Comparison of ENCODE assay signal across 23 mouse cellular contexts in the genomic region with DNA sequence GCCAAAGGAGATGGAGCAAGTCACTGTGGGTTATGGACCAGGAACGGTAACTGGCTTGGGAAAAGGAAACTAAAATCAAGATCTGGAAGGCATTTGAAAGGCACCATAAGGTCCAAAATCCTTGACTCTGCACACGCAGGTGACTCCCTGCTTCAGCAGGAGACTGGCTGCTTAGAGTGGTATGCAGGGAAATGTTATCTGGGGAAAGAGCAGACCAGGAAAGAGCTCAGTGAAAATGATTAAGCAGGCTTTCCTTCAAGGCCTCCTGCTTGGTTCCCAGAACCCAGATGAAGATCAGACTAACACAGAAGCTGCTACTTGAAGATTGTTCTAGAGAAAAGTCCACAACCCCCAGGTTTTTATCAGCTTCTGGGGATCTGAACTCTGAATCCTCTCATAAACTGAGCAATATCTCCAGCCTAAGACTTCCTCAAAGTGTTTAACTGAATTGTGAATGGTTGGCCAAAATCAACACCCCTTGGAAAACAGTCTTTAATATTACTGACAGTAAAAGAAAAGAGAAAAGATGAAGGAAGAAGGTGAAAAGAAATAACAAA. TPM values are rescaled to one million over a fixed set of nuclear protein-coding genes. Genes with fewer than 3 reads are reported as not detected.
DNase-seq lines count a peak whose midpoint lies in the region; ATAC-seq lines count a peak whose summit lies in the region.
"Had no signal": no experiment of that assay in that cellular context is flagged by ENCODE, and none has a peak within 500 bp of the region (broad histone marks: within the 10 kb centered on the region; RNA-seq: fewer than 3 reads in every experiment).

No protein-coding gene starts in this region.

- peaks cover 24% of the 10 kb centered on the region for H3K4me1 ChIP-seq in heart, embryonic 13.5 days
- H3K4me1 ChIP-seq in neural tube, embryonic 15.5 days: peaks cover 13% of the 10 kb centered on the region
- peaks cover 8% of the 10 kb centered on the region; the same call in 1 of the 2 replicates for H3K4me1 ChIP-seq in intestine, embryonic 15.5 days (replicated peaks)
- H3K4me1 ChIP-seq in hindbrain, embryonic 14.5 days (replicated peaks; ENCODE audit: control insufficient read depth, insufficient read depth, low read length): 0 out of 2 replicates have a peak, but pooled peaks cover 13% of the 10 kb centered on the region

- no peak for DNase-seq in heart, adult 11 months
- DNase-seq in neural tube, embryonic 10.5 days (ENCODE audit: extremely low spot score, low spot score): no peak
- no peak for DNase-seq in hindbrain, embryonic 14.5 days (ENCODE audit: low spot score)
- no peak for DNase-seq in cerebellum, adult 11-12 months
- DNase-seq: adrenal gland, adult 8-10 months; cerebellum, adult 18-20 months; gastrocnemius, postnatal 36 days; heart, adult 2 months; kidney, adult 11 months; right cerebral cortex, postnatal 14 days had no signal

- H3K4me2 ChIP-seq in heart, embryonic 13.5 days: no peak overlapping the region
- no peak overlapping the region for H3K4me2 ChIP-seq in neural tube, embryonic 15.5 days
- no peak overlapping the region for H3K4me2 ChIP-seq in intestine, embryonic 15.5 days (replicated peaks)
- H3K4me2 ChIP-seq in hindbrain, embryonic 14.5 days (replicated peaks): no peak overlapping the region
- H3K4me2 ChIP-seq: embryonic facial prominence, embryonic 13.5 days; heart, embryonic 12.5 days; hindbrain, embryonic 15.5 days; limb, embryonic 15.5 days; midbrain, embryonic 12.5 days; stomach, embryonic 15.5 days had no signal

- 0 out of 2 replicates have a peak overlapping the region, but pooled peaks have one; percentile 3 for H3K27ac ChIP-seq in heart, embryonic 13.5 days (replicated peaks)
- 0 out of 2 replicates have a peak overlapping the region, but pooled peaks have one; percentile 33 for H3K27ac ChIP-seq in neural tube, embryonic 15.5 days (replicated peaks)
- no peak overlapping the region for H3K27ac ChIP-seq in intestine, embryonic 15.5 days
- H3K27ac ChIP-seq in hindbrain, embryonic 14.5 days: no peak overlapping the region
- H3K27ac ChIP-seq: embryonic facial prominence, embryonic 13.5 days; heart, adult 2 months; hindbrain, embryonic 15.5 days; layer of hippocampus, adult 2 months; left cerebral cortex, adult 2 months; limb, embryonic 15.5 days; midbrain, embryonic 12.5 days; stomach, embryonic 15.5 days had no signal

- no peak overlapping the region for H3K9ac ChIP-seq in heart, embryonic 13.5 days
- no peak overlapping the region for H3K9ac ChIP-seq in neural tube, embryonic 15.5 days (replicated peaks)
- H3K9ac ChIP-seq in intestine, embryonic 15.5 days: no peak overlapping the region
- no peak overlapping the region for H3K9ac ChIP-seq in hindbrain, embryonic 14.5 days
- H3K9ac ChIP-seq: embryonic facial prominence, embryonic 13.5 days; heart, embryonic 12.5 days; hindbrain, embryonic 15.5 days; limb, embryonic 15.5 days; midbrain, embryonic 12.5 days; stomach, embryonic 15.5 days had no signal

- no peaks in the 10 kb centered on the region for H3K27me3 ChIP-seq in heart, embryonic 13.5 days (replicated peaks)
- H3K27me3 ChIP-seq in neural tube, embryonic 15.5 days (replicated peaks): no peaks in the 10 kb centered on the region
- H3K27me3 ChIP-seq in intestine, embryonic 15.5 days (replicated peaks): no peaks in the 10 kb centered on the region
- no peaks in the 10 kb centered on the region for H3K27me3 ChIP-seq in hindbrain, embryonic 14.5 days (ENCODE audit: control insufficient read depth, insufficient read depth, low read length)
- H3K27me3 ChIP-seq: embryonic facial prominence, embryonic 13.5 days; heart, embryonic 12.5 days; hindbrain, embryonic 15.5 days; limb, embryonic 15.5 days; megakaryocyte, embryonic 14.5 days; midbrain, embryonic 12.5 days; stomach, embryonic 15.5 days had no signal

- WGBS in heart, embryonic 13.5 days: 62% methylated on average over 2 of the region's 2 CpGs
- WGBS in neural tube, embryonic 15.5 days: 81% methylated on average over 2 of the region's 2 CpGs
- 67% methylated on average over 2 of the region's 2 CpGs for WGBS in intestine, embryonic 15.5 days
- WGBS in hindbrain, embryonic 14.5 days: 89% methylated on average over 2 of the region's 2 CpGs

- ATAC-seq in heart, embryonic 13.5 days (ENCODE audit: extremely low read depth, insufficient number of reproducible peaks, low FRiP score, low TSS enrichment): no peak
- ATAC-seq in neural tube, embryonic 15.5 days (ENCODE audit: low FRiP score): no peak
- ATAC-seq in intestine, embryonic 15.5 days: peak; percentile 71
- ATAC-seq in hindbrain, embryonic 14.5 days (ENCODE audit: low FRiP score): no peak
- ATAC-seq: CD4-positive, CD25-positive, alpha-beta regulatory T cell, adult 4 months had no signal

- no peaks in the 10 kb centered on the region for H3K9me3 ChIP-seq in heart, embryonic 13.5 days
- no peaks in the 10 kb centered on the region for H3K9me3 ChIP-seq in neural tube, embryonic 15.5 days (replicated peaks)
- H3K9me3 ChIP-seq in intestine, embryonic 15.5 days: no peaks in the 10 kb centered on the region
- H3K9me3 ChIP-seq in hindbrain, embryonic 14.5 days (ENCODE audit: control insufficient read depth, low read length): no peaks in the 10 kb centered on the region
- H3K9me3 ChIP-seq: embryonic facial prominence, embryonic 13.5 days; heart, embryonic 12.5 days; hindbrain, embryonic 15.5 days; limb, embryonic 15.5 days; megakaryocyte, embryonic 14.5 days; midbrain, embryonic 12.5 days; stomach, embryonic 15.5 days had no signal

- no peak overlapping the region for H3K4me3 ChIP-seq in heart, embryonic 13.5 days
- no peak overlapping the region for H3K4me3 ChIP-seq in neural tube, embryonic 15.5 days (replicated peaks)
- H3K4me3 ChIP-seq in intestine, embryonic 15.5 days (replicated peaks): no peak overlapping the region
- no peak overlapping the region for H3K4me3 ChIP-seq in hindbrain, embryonic 14.5 days (replicated peaks; ENCODE audit: low read length)
- H3K4me3 ChIP-seq: embryonic facial prominence, embryonic 13.5 days; heart, adult 2 months; heart, embryonic 12.5 days; hindbrain, embryonic 15.5 days; layer of hippocampus, adult 2 months; left cerebral cortex, adult 2 months; limb, embryonic 15.5 days; megakaryocyte, embryonic 14.5 days; midbrain, embryonic 12.5 days; stomach, embryonic 15.5 days had no signal

- H3K36me3 ChIP-seq in heart, embryonic 13.5 days: peaks cover 23% of the 10 kb centered on the region
- H3K36me3 ChIP-seq in neural tube, embryonic 15.5 days: 0 out of 2 replicates have a peak, but pooled peaks cover 5% of the 10 kb centered on the region
- H3K36me3 ChIP-seq in intestine, embryonic 15.5 days: no peaks in the 10 kb centered on the region
- H3K36me3 ChIP-seq in hindbrain, embryonic 14.5 days (replicated peaks; ENCODE audit: control insufficient read depth, insufficient read depth): no peaks in the 10 kb centered on the region
- H3K36me3 ChIP-seq: midbrain, embryonic 12.5 days; stomach, embryonic 15.5 days had no signal

RNA-seq across cellular contexts. Expression of a gene that starts 50.3 kb away (rescaled TPM):
- 30.1 and 33.9 TPM in 2 replicates for polyA plus RNA-seq in heart, embryonic 13.5 days (2015; fragmentation: Nextera tagmentation; extraction: Ambion mirVana)
- polyA plus RNA-seq in neural tube, embryonic 15.5 days (2015; fragmentation: Nextera tagmentation; extraction: Ambion mirVana): 38.7 and 38.8 TPM in 2 replicates
- polyA plus RNA-seq in intestine, embryonic 15.5 days (2015; fragmentation: Nextera tagmentation; extraction: Ambion mirVana): 41.4 and 47.2 TPM in 2 replicates
- 34.4 and 41.8 TPM in 2 replicates for polyA plus RNA-seq in hindbrain, embryonic 14.5 days (2014; fragmentation: Nextera tagmentation; extraction: Ambion mirVana)

Comparison
In these comparisons a context has a peak if more than half of its experiments do, and no peak if none do; other contexts are left out.
1. H3K27ac ChIP-seq: peak in heart, embryonic 13.5 days (single experiment) and neural tube, embryonic 15.5 days (single experiment); none in intestine, embryonic 15.5 days (single experiment) and hindbrain, embryonic 14.5 days (single experiment).